Mouse (Mus musculus) CH12.LX (cell line): ENCODE measurements at regions not wholly inside any gene's neighbourhood (a gene's known extent, or its start where the extent isn't known, plus 50 kb on each side); places are given as distances from the start of the nearest gene placed in this dataset.

Experiments used
- DNase-seq: peaks from one replicate; pipeline ENCODE4 v3.0.0-alpha.2; 2013; ENCODE audit errors: extremely low read depth
- H3K27ac ChIP-seq: 2 replicates; pipeline ENCODE4 v1.5.1; 2012; ENCODE audit warnings: low read depth, mild to moderate bottlenecking, control low read depth, moderate library complexity; ENCODE audit not compliant: insufficient read depth
- H3K27me3 ChIP-seq: replicated peaks from 2 replicates; pipeline ENCODE3; 2012; ENCODE audit warnings: inconsistent platforms
- H3K36me3 ChIP-seq, 2 experiments: replicated peaks in 1 of 2; 2 replicates each; pipeline versions ENCODE3 to v1.6.1; 2012; ENCODE audit warnings: inconsistent platforms in 1 of 2, low read length in 1 of 2, mild to moderate bottlenecking in 1 of 2, mixed read lengths in 1 of 2, moderate library complexity in 1 of 2; ENCODE audit not compliant: control insufficient read depth in 1 of 2, insufficient read depth in 1 of 2
- H3K4me1 ChIP-seq, 2 experiments: 2 replicates each; pipeline ENCODE4 v1.6.1; 2012; ENCODE audit warnings: inconsistent platforms in 1 of 2, moderate library complexity in 1 of 2; ENCODE audit not compliant: insufficient read depth in 2 of 2, control insufficient read depth in 1 of 2
- H3K4me2 ChIP-seq: 2 replicates; pipeline ENCODE4 v1.6.1; 2012; ENCODE audit warnings: low read depth, mild to moderate bottlenecking, control low read depth; ENCODE audit not compliant: poor library complexity, insufficient read depth, severe bottlenecking
- H3K4me3 ChIP-seq, 3 experiments: fragments of 150-350 bp in 1 of 3; sonication (generic) in 1 of 3; replicated peaks in 1 of 3; 2 replicates each; pipeline versions ENCODE3 to v1.5.1; 2011 to 2012; ENCODE audit warnings: low read depth in 2 of 3, low read length in 2 of 3, mild to moderate bottlenecking in 2 of 3, moderate library complexity in 2 of 3, control low read depth in 1 of 3, improper control_type of control experiment in 1 of 3, inconsistent platforms in 1 of 3, mixed read lengths in 1 of 3; ENCODE audit not compliant: poor library complexity in 1 of 3
- H3K79me2 ChIP-seq: replicated peaks from 2 replicates; pipeline ENCODE4 v1.6.1; 2012; ENCODE audit warnings: mild to moderate bottlenecking, moderate library complexity; ENCODE audit not compliant: control insufficient read depth, poor library complexity, insufficient read depth, severe bottlenecking; ENCODE audit errors: extremely low read depth
- H3K9ac ChIP-seq: 2 replicates; pipeline ENCODE4 v1.6.1; 2012; ENCODE audit warnings: low read depth, mild to moderate bottlenecking, control low read depth, moderate library complexity; ENCODE audit not compliant: insufficient read depth
- H3K9me3 ChIP-seq: replicated peaks from 2 replicates; pipeline ENCODE3; 2012; ENCODE audit warnings: low read length, inconsistent platforms, mixed read lengths
- CHD1 ChIP-seq: IDR thresholded peaks from 2 replicates; pipeline ENCODE4 v1.6.1; 2012; ENCODE audit warnings: low read depth, low read length, improper control_type of control experiment, inconsistent platforms
- CHD2 ChIP-seq: IDR thresholded peaks from 2 replicates; pipeline ENCODE4 v1.6.1; 2011; ENCODE audit warnings: low read length, improper control_type of control experiment
- CTCF ChIP-seq, 2 experiments: IDR thresholded peaks in 1 of 2; conservative IDR thresholded peaks in 1 of 2; 2 replicates each; pipeline ENCODE4 v1.5.1; 2011 to 2012; ENCODE audit warnings: low read depth in 2 of 2, low read length in 2 of 2, improper control_type of control experiment in 1 of 2, inconsistent platforms in 1 of 2, mild to moderate bottlenecking in 1 of 2, moderate library complexity in 1 of 2
- E2F4 ChIP-seq: IDR thresholded peaks from 2 replicates; pipeline ENCODE4 v1.6.1; 2011; ENCODE audit warnings: low read depth, low read length, improper control_type of control experiment; ENCODE audit not compliant: insufficient replicate concordance
- ELF1 ChIP-seq: IDR thresholded peaks from 2 replicates; pipeline ENCODE4 v1.6.1; 2014; ENCODE audit warnings: low read depth, mild to moderate bottlenecking, inconsistent platforms, low read length, improper control_type of control experiment
- ETS1 ChIP-seq: conservative IDR thresholded peaks from 2 replicates; pipeline ENCODE4 v1.6.1; 2012; ENCODE audit warnings: low read depth, mild to moderate bottlenecking, inconsistent platforms, low read length, improper control_type of control experiment, moderate library complexity
- IRF4 ChIP-seq: IDR thresholded peaks from 2 replicates; pipeline ENCODE4 v1.6.1; 2014; ENCODE audit warnings: low read depth, mild to moderate bottlenecking, inconsistent platforms, low read length, improper control_type of control experiment
- JUN ChIP-seq: IDR thresholded peaks from 2 replicates; pipeline ENCODE4 v1.6.1; 2011; ENCODE audit warnings: low read depth, mild to moderate bottlenecking, low read length, improper control_type of control experiment, moderate library complexity; ENCODE audit not compliant: insufficient read depth
- JUND ChIP-seq: conservative IDR thresholded peaks from 2 replicates; pipeline ENCODE4 v1.6.1; 2011; ENCODE audit warnings: low read depth, low read length, improper control_type of control experiment
- MAFK ChIP-seq: IDR thresholded peaks from 2 replicates; pipeline ENCODE4 v1.6.1; 2011; ENCODE audit warnings: low read length, improper control_type of control experiment; ENCODE audit not compliant: insufficient replicate concordance
- MAX ChIP-seq: IDR thresholded peaks from 2 replicates; pipeline ENCODE4 v1.6.1; 2011; ENCODE audit warnings: low read length, improper control_type of control experiment
- MAZ ChIP-seq: IDR thresholded peaks from 2 replicates; pipeline ENCODE4 v1.6.1; 2012; ENCODE audit warnings: low read depth, mild to moderate bottlenecking, inconsistent platforms, low read length, improper control_type of control experiment, moderate library complexity
- MXI1 ChIP-seq: IDR thresholded peaks from 2 replicates; pipeline ENCODE4 v1.6.1; 2011; ENCODE audit warnings: mild to moderate bottlenecking, low read depth, low read length, improper control_type of control experiment
- MYC ChIP-seq: IDR thresholded peaks from 2 replicates; pipeline ENCODE4 v1.6.1; 2011; ENCODE audit warnings: low read depth, mild to moderate bottlenecking, improper control_type of control experiment, low read length
- NRF1 ChIP-seq: IDR thresholded peaks from 2 replicates; pipeline ENCODE4 v1.6.1; 2014; ENCODE audit warnings: low read depth, mild to moderate bottlenecking, inconsistent platforms, low read length, improper control_type of control experiment, moderate library complexity
- PAX5 ChIP-seq: IDR thresholded peaks from 2 replicates; pipeline ENCODE4 v1.6.1; 2012; ENCODE audit warnings: low read length, inconsistent platforms, mixed read lengths
- POLR2A ChIP-seq: IDR thresholded peaks from 2 replicates; pipeline ENCODE4 v1.6.1; 2011; ENCODE audit warnings: low read depth, mild to moderate bottlenecking, improper control_type of control experiment, low read length
- POLR2AphosphoS2 ChIP-seq: IDR thresholded peaks from 2 replicates; pipeline ENCODE4 v1.6.1; 2011; ENCODE audit warnings: low read depth, low read length, improper control_type of control experiment
- RAD21 ChIP-seq: IDR thresholded peaks from 2 replicates; pipeline ENCODE4 v1.6.1; 2011; ENCODE audit warnings: low read depth, mild to moderate bottlenecking, low read length, improper control_type of control experiment, moderate library complexity
- SIN3A ChIP-seq: IDR thresholded peaks from 2 replicates; pipeline ENCODE4 v1.6.1; 2012; ENCODE audit warnings: low read length, improper control_type of control experiment, inconsistent platforms
- SMC3 ChIP-seq: IDR thresholded peaks from 2 replicates; pipeline ENCODE4 v1.6.1; 2011; ENCODE audit warnings: low read depth, low read length, improper control_type of control experiment
- TCF12 ChIP-seq: IDR thresholded peaks from 2 replicates; pipeline ENCODE4 v1.6.1; 2014; ENCODE audit warnings: low read depth, mild to moderate bottlenecking, inconsistent platforms, low read length, improper control_type of control experiment
- UBTF ChIP-seq: IDR thresholded peaks from 2 replicates; pipeline ENCODE4 v1.6.1; 2012; ENCODE audit warnings: low read depth, mild to moderate bottlenecking, inconsistent platforms, low read length, improper control_type of control experiment, moderate library complexity
- dilution Hi-C: fragments of 300-500 bp; cut with MboI; formaldehyde crosslinking; loops from 2 replicates; pipeline ENCODE4 v1.14.3; 2020; ENCODE audit warnings: low sequenced_read_pairs; ENCODE audit not compliant: extremely low pct_unique_long_range_greater_than_20kb, extremely low pct_ligation_motif_present
- in situ Hi-C: fragments of 300-500 bp; cut with MboI; formaldehyde crosslinking; loops from 3 replicates; pipeline ENCODE4 v1.14.3; 2019; ENCODE audit warnings: low sequenced_read_pairs, low pct_ligation_motif_present, low pct_unique_long_range_greater_than_20kb, mixed read lengths

- in situ Hi-C loops, result no loop called here
- no peak for DNase-seq
These were observed 101.3 kb upstream of the Plpp4 start for GRCm38 (mm10) chr7:129155577-129155976.

GRCm38 (mm10) chr7:129169971-129170370, 86.9 kb upstream of the Plpp4 start:
- Histone ChIP-seq H3K4me2 (no peak overlapping the region), H3K27ac (no peak overlapping the region), H3K27me3 (peaks cover 81% of the 10 kb centered on the region), H3K9me3 (no peaks in the 10 kb centered on the region), H3K9ac (no peak overlapping the region), H3K4me3 (no peak overlapping the region), H3K79me2 (no peaks in the 10 kb centered on the region), H3K36me3 (no peaks in the 10 kb centered on the region), H3K4me1 (no peaks in the 10 kb centered on the region)
- DNase-seq, result no peak
- dilution Hi-C loops, result no loop called here
- in situ Hi-C loops, result no loop called here
- no peak for TF ChIP-seq E2F4
- no peak for TF ChIP-seq CHD1
- TF ChIP-seq POLR2AphosphoS2, result no peak
- no peak for TF ChIP-seq ETS1
- TF ChIP-seq CTCF (conservative IDR thresholded peaks at IDR 0.05 in 1 of 2, IDR thresholded peaks at IDR 0.05 in 1 of 2; ENCODE audit: low read depth in 2 of 2, low read length in 2 of 2), result no peak
- no peak for TF ChIP-seq TCF12
- no peak for TF ChIP-seq MAX
- no peak for TF ChIP-seq IRF4
- TF ChIP-seq UBTF, result no peak
- no peak for TF ChIP-seq SMC3
- TF ChIP-seq MXI1, result no peak
- TF ChIP-seq MAZ, result no peak
- no peak for TF ChIP-seq JUN

More at GRCm38 (mm10) chr7:129155577-129155976, 101.3 kb upstream of the Plpp4 start:
- Histone ChIP-seq H3K4me3 (no peak overlapping the region), H3K4me1 (no peaks in the 10 kb centered on the region), H3K9me3 (no peaks in the 10 kb centered on the region), H3K9ac (no peak overlapping the region), H3K79me2 (no peaks in the 10 kb centered on the region), H3K36me3 (no peaks in the 10 kb centered on the region), H3K4me2 (no peak overlapping the region), H3K27me3 (peaks cover 89% of the 10 kb centered on the region), H3K27ac (no peak overlapping the region)
- dilution Hi-C loops, result no loop called here
- TF ChIP-seq MAX (no peak), MAZ (no peak), MYC (no peak), POLR2A (no peak), IRF4 (no peak), TCF12 (no peak), MAFK (no peak), NRF1 (no peak), CHD1 (no peak), ELF1 (no peak), CHD2 (no peak), POLR2AphosphoS2 (no peak), PAX5 (no peak), JUND (no peak), RAD21 (no peak), SIN3A (no peak)
